Mouse (Mus musculus): Measurements from ENCODE around the gene Cactin. TPM values are rescaled to one million over a fixed set of nuclear protein-coding genes. Genes with fewer than 3 reads are reported as not detected.
A peak's percentile ranks its signal among the peaks of the same experiment; 100 is the strongest.

Cactin gene
- polyA plus RNA-seq, 1 experiment from 2014 or later = 15.0 TPM

DNA sequence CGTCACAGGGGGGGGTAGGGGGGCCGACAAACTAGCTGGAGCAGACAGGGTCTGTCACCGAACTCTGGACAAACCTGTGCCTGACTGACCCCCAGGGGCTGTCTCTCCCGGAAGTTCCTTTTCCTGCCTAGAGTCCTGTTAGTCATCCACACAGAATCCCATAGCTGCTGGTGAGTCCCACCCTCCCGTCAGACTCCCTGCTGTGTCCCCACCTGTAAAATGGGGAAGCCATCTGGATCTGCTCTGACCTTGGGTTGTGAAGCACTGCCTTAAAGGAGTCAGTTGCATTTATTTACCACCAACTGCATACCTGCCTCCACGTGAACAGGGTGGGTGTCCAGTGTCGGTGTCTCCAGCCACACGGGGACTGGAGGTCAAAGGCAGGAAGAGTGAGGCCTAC, 26.5 kb upstream of the Cactin start:
- H3K4me2 ChIP-seq (replicated peaks; ENCODE audit: low read depth) = peak overlapping the region; percentile 88
- WGBS = 26% methylated on average over 8 of the region's 8 CpGs
- no peak overlapping the region for H3K9ac ChIP-seq (ENCODE audit: low read depth, low read length)
- no peaks in the 10 kb centered on the region for H3K36me3 ChIP-seq (ENCODE audit: control insufficient read depth, insufficient read depth)
- peaks cover 19% of the 10 kb centered on the region for H3K4me1 ChIP-seq (replicated peaks; ENCODE audit: control insufficient read depth, insufficient read depth, low read length)
- no peaks in the 10 kb centered on the region for H3K9me3 ChIP-seq (ENCODE audit: control insufficient read depth)
- H3K27me3 ChIP-seq (replicated peaks; ENCODE audit: control insufficient read depth, insufficient read depth, low read length) = no peaks in the 10 kb centered on the region
- H3K4me3 ChIP-seq (ENCODE audit: low read depth, low read length) = peak overlapping the region; percentile 76; the same call in 1 of the 2 replicates
- no peak for ATAC-seq
- no peak for TF ChIP-seq CTCF (IDR thresholded peaks at IDR 0.05; ENCODE audit: low read depth)
- H3K27ac ChIP-seq (ENCODE audit: low read depth, low read length) = peak overlapping the region; percentile 30

DNA sequence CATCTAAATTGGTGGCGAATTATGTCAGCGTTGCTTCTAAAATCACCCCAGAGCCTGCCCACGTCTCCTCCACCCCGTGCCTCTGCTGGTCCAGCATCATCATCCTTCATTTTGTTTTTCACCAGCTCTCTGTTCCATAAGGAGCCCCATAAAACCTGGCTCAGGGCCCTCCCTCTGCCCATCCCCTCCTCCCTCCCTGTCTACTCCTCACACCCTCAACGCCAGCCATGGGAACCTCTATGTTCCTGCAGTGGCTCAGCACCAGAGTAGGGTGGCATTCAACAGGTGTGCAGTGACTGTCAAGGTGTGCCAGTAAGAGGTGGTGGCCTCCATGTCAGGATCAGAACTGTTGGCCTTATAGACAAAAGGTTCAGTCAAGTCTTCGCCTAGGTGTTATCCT, 25.7 kb upstream of the Cactin start:
- 88% methylated on average over 6 of the region's 6 CpGs for WGBS

DNA sequence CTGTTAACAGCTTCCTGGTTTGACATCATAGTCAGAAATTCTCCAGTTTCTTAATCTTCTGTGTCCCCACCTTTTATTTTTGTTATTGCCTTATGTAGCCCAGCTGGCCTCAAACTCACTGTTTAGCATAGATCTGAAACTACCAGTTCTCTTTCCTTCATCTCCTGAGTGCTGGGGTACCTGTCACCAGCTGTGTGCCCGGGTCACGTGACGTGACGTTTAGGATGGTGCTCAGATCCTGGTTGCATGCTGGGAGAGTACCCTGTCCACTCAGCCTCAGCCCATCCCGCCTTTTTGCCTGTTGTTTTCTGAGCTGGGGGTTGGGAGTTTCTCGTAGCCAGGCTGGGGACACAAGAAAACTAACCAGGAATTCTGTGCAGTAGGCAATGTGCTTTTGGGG, 23.7 kb upstream of the Cactin start:
- no peak overlapping the region for H3K4me2 ChIP-seq (replicated peaks; ENCODE audit: low read depth)
- no peaks in the 10 kb centered on the region for H3K9me3 ChIP-seq (ENCODE audit: control insufficient read depth)
- H3K27ac ChIP-seq (ENCODE audit: low read depth, low read length) = peak overlapping the region; percentile 58
- no peak for ATAC-seq
- H3K27me3 ChIP-seq (replicated peaks; ENCODE audit: control insufficient read depth, insufficient read depth, low read length) = no peaks in the 10 kb centered on the region
- H3K36me3 ChIP-seq (ENCODE audit: control insufficient read depth, insufficient read depth) = 0 out of 2 replicates have a peak, but pooled peaks cover 4% of the 10 kb centered on the region
- H3K9ac ChIP-seq (ENCODE audit: low read depth, low read length) = no peak overlapping the region
- H3K4me1 ChIP-seq (replicated peaks; ENCODE audit: control insufficient read depth, insufficient read depth, low read length) = peaks cover 28% of the 10 kb centered on the region
- 69% methylated on average over 6 of the region's 6 CpGs for WGBS
- no peak overlapping the region for H3K4me3 ChIP-seq (ENCODE audit: low read depth, low read length)
- TF ChIP-seq CTCF (IDR thresholded peaks at IDR 0.05; ENCODE audit: low read depth) = no peak

More for the DNA sequence above, 25.7 kb upstream of the Cactin start:
- peak overlapping the region; percentile 88; the same call in 1 of the 2 replicates for H3K4me2 ChIP-seq (replicated peaks; ENCODE audit: low read depth)
- H3K27ac ChIP-seq (ENCODE audit: low read depth, low read length) = no peak overlapping the region
- H3K4me1 ChIP-seq (replicated peaks; ENCODE audit: control insufficient read depth, insufficient read depth, low read length) = peaks cover 24% of the 10 kb centered on the region
- no peak overlapping the region for H3K4me3 ChIP-seq (ENCODE audit: low read depth, low read length)
- H3K9me3 ChIP-seq (ENCODE audit: control insufficient read depth) = no peaks in the 10 kb centered on the region
- no peaks in the 10 kb centered on the region for H3K36me3 ChIP-seq (ENCODE audit: control insufficient read depth, insufficient read depth)
- TF ChIP-seq CTCF (IDR thresholded peaks at IDR 0.05; ENCODE audit: low read depth) = no peak
- no peaks in the 10 kb centered on the region for H3K27me3 ChIP-seq (replicated peaks; ENCODE audit: control insufficient read depth, insufficient read depth, low read length)
- no peak for ATAC-seq
- no peak overlapping the region for H3K9ac ChIP-seq (ENCODE audit: low read depth, low read length)

DNA sequence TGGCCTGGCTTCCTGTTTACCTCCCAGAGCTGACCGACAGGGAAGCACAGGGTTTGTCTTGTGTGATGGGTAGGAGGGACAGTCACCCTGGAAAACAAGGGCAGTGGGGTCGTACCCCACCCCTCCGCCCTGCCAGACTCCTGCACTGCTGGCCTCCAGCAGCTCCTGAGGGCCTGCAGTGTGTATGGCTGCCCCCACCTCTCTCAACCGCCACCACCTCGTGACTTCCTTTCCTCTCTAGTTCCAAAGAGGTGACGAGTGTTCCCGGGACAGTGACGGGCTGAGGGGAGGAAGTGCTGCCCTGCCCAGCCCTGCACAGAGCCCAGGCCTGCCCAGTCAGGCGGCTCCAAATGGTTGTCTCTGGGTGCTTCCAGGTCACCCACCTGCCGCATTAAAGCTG, 23.1 kb upstream of the Cactin start:
- ATAC-seq = no peak
- H3K4me2 ChIP-seq (replicated peaks; ENCODE audit: low read depth) = no peak overlapping the region

DNA sequence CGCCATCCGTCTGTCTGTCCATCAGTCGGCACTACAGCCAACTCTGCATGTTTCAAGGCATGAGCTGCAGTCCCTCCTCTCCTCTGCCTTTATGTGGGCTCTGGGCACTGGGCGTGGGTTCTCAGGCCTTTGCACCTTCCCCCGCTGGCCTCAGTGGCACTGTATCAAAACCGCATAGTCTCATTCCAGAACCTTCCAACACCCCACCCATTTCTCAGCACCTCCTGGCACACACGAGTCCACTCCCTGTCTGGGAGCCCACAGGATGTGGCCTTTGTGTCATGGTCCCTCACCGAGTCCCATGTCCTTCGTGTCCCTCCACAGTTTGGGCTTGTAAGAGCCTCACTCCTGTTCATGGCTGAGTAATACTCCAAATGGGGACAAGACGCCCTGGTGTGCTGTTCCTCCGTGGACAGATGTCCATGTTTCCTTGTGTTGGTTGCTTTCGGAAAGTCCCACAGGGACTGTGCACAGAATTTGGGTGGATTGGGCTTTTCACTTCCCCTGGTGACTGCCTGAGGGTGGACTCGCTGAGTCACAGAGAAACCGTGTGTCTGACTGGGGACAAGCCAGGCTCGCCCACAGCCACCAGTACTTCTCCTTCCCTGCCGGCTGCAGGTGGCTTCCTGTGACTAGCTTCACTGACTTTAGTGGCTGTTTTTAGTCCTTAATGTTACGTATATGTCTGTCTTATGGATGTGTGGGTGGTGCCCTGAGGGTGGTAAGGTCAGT, 22.4 kb upstream of the Cactin start:
- H3K4me3 ChIP-seq (ENCODE audit: low read depth, low read length) = no peak overlapping the region
- no peaks in the 10 kb centered on the region for H3K9me3 ChIP-seq (ENCODE audit: control insufficient read depth)
- 0 out of 2 replicates have a peak, but pooled peaks cover 4% of the 10 kb centered on the region for H3K36me3 ChIP-seq (ENCODE audit: control insufficient read depth, insufficient read depth)
- peak overlapping the region; percentile 70; the same call in 1 of the 2 replicates for H3K27ac ChIP-seq (ENCODE audit: low read depth, low read length)
- WGBS = 87% methylated on average over 17 of the region's 17 CpGs
- peaks cover 39% of the 10 kb centered on the region for H3K4me1 ChIP-seq (replicated peaks; ENCODE audit: control insufficient read depth, insufficient read depth, low read length)
- H3K27me3 ChIP-seq (replicated peaks; ENCODE audit: control insufficient read depth, insufficient read depth, low read length) = no peaks in the 10 kb centered on the region
- no peak overlapping the region for H3K4me2 ChIP-seq (replicated peaks; ENCODE audit: low read depth)
- TF ChIP-seq CTCF (IDR thresholded peaks at IDR 0.05; ENCODE audit: low read depth) = no peak
- no peak overlapping the region for H3K9ac ChIP-seq (ENCODE audit: low read depth, low read length)
- no peak for ATAC-seq

More for the DNA sequence above, 23.1 kb upstream of the Cactin start:
- H3K9me3 ChIP-seq (ENCODE audit: control insufficient read depth) = no peaks in the 10 kb centered on the region
- peak overlapping the region; percentile 58; the same call in 1 of the 2 replicates for H3K27ac ChIP-seq (ENCODE audit: low read depth, low read length)
- 0 out of 2 replicates have a peak, but pooled peaks cover 4% of the 10 kb centered on the region for H3K36me3 ChIP-seq (ENCODE audit: control insufficient read depth, insufficient read depth)
- H3K27me3 ChIP-seq (replicated peaks; ENCODE audit: control insufficient read depth, insufficient read depth, low read length) = no peaks in the 10 kb centered on the region
- no peak overlapping the region for H3K9ac ChIP-seq (ENCODE audit: low read depth, low read length)
- no peak overlapping the region for H3K4me3 ChIP-seq (ENCODE audit: low read depth, low read length)
- 41% methylated on average over 10 of the region's 10 CpGs for WGBS
- TF ChIP-seq CTCF (IDR thresholded peaks at IDR 0.05; ENCODE audit: low read depth) = no peak
- H3K4me1 ChIP-seq (replicated peaks; ENCODE audit: control insufficient read depth, insufficient read depth, low read length) = peaks cover 34% of the 10 kb centered on the region

DNA sequence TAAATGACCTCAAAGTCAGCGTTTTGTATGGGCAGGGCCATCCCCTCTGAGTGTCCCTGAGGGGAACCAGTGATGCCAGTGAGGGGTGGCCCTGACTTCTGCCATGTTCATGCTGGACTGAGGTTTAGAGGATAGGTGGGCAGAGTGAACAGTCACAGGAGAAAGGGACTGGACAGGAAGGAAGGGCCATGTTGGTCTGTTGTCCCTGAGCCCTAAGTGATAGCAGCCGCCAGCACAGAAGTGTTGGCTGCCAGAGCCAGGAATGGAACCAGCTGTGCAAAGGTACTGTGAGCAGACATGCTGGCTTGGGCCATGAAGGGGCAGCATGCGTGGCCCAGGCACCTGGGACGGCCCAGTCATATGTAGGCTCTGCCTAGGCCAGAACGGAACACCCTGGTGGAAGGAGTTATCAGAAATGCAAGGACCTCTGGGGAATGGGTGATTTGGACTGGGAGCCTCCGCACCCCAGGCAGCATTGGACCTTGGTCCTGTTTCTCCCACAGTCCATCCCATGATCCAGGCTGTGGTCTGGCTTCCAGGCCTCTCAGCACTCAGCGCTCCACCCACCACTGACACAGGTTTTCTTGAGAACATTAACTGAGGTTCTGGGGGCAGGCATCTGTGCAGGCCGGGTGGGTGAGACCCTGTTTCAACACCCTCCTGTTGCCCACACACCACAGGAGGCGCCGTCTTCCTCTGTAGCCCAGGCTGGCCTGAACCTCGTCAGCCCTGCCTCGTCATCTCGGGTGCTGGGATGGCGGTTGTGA, 21.1 kb upstream of the Cactin start:
- H3K27me3 ChIP-seq (replicated peaks; ENCODE audit: control insufficient read depth, insufficient read depth, low read length) = no peaks in the 10 kb centered on the region
- peak overlapping the region; percentile 18; the same call in 1 of the 2 replicates for H3K4me2 ChIP-seq (replicated peaks; ENCODE audit: low read depth)
- H3K27ac ChIP-seq (ENCODE audit: low read depth, low read length) = peak overlapping the region; percentile 70
- ATAC-seq = peak; percentile 46; the same call in 1 of the 2 replicates
- WGBS = 66% methylated on average over 14 of the region's 14 CpGs
- H3K9ac ChIP-seq (ENCODE audit: low read depth, low read length) = 0 out of 2 replicates have a peak overlapping the region, but pooled peaks have one; percentile 1
- no peaks in the 10 kb centered on the region for H3K9me3 ChIP-seq (ENCODE audit: control insufficient read depth)
- peaks cover 33% of the 10 kb centered on the region; the same call in 1 of the 2 replicates for H3K4me1 ChIP-seq (replicated peaks; ENCODE audit: control insufficient read depth, insufficient read depth, low read length)
- 0 out of 2 replicates have a peak, but pooled peaks have one; percentile 14 for TF ChIP-seq CTCF (IDR thresholded peaks at IDR 0.05; ENCODE audit: low read depth)
- 0 out of 2 replicates have a peak, but pooled peaks cover 4% of the 10 kb centered on the region for H3K36me3 ChIP-seq (ENCODE audit: control insufficient read depth, insufficient read depth)
- no peak overlapping the region for H3K4me3 ChIP-seq (ENCODE audit: low read depth, low read length)
